Mouse (Mus musculus) cerebellum, adult 11-12 months (tissue): ENCODE measurements around the gene Clstn1.

ENCODE experiments used
- DNase-seq: peaks from one replicate; pipeline ENCODE4 v3.0.0; 2022

The Clstn1 gene

DNA sequence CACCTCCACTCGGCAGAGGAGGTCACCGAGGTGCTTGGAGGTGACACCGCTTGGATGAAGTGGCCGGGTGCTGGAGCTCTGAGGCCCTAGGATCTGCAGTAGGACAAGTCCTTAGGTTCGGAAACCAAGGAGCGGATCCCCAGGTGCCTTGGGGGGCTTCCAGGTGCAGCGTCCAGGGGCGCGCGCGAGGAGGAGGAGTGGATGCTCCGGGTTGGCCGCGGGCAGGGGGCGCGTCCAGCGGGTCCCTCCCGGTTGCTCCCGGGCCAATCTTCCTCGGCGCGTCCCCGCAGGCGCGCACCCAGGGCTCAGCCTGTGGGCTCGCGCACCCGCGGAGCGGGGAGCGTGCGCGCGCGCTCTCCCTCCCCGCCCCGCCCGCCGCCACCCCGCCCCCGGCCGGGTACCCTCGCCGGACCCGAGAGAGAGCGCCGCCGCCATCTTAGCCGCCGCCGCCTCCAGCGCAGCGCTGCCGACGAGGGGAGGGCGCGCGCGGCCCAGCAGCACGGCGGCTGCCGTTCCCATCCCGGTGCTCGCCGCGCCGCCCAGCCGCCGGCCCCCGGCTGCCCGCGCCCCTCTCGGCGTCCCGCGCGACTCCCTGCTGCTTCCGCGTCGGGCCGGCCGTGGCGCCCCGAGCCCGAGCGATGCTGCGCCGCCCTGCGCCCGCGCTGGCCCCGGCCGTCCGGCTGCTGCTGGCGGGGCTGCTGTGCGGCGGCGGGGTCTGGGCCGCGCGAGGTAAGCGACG lies at the start of gene Clstn1:
Clstn1 (plus strand) TSS at position 425 of the 739 bp plus-strand sequence.
- peak; percentile 82 for DNase-seq

DNA sequence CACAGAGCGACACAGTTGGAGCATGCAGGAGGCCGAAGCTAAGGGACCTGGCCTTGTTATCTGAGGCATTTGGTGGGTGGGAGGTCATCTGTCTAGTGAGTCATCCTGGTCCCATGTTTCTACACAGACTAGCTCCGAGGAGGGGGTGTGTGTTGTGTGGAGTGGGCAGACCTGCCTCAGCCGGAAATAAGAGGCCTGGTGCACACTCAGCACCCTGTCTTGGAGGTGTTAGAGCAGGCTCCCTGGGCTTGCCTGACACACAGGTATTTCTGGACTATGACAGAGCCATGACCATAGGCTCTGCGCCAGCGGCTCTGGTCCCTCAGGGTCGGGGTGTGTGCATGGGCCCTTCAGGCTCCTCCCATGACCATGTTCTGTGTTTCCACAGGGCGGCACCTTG lies 46.8 kb upstream of the Clstn1 start:
- no peak for DNase-seq

DNA sequence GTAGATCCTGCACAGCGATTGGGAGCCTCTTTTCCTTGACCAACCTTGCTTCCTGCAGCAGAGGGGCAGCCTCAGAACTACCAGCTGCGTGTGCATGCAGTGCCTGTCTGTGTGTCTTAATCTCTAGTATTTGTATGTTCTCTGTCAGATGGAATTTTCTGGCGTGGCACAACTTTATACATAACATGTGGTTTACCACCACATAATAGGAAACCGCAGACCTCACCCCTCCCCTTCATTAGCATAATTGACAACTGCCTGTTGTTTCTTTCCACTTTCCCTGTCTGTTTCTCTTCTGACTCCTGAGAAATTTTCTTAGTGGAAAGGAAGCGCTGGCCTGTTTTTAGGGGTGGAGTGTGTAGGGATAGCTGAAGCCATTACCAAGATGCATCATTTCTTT lies 44.3 kb upstream of the Clstn1 start:
- DNase-seq = no peak

DNA sequence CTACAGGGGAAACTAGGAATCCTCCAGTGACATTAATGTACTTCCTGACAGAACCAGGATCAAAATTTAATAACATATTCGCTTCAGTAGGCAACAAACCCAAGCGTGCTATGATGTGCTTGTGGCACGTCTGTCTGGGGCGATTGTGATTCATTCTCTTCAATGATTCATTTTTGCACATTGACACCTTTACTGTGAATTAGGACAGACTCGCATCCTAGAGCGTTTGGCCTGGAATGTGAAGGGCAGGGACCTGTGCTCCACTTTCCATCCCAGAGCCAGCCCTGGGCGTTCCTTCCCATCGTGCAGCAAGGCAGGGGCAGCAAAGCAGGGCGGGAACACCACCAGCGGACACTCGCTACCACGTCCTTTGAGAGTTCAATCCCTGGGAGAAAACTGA lies 43.8 kb upstream of the Clstn1 start:
- DNase-seq = no peak

DNA sequence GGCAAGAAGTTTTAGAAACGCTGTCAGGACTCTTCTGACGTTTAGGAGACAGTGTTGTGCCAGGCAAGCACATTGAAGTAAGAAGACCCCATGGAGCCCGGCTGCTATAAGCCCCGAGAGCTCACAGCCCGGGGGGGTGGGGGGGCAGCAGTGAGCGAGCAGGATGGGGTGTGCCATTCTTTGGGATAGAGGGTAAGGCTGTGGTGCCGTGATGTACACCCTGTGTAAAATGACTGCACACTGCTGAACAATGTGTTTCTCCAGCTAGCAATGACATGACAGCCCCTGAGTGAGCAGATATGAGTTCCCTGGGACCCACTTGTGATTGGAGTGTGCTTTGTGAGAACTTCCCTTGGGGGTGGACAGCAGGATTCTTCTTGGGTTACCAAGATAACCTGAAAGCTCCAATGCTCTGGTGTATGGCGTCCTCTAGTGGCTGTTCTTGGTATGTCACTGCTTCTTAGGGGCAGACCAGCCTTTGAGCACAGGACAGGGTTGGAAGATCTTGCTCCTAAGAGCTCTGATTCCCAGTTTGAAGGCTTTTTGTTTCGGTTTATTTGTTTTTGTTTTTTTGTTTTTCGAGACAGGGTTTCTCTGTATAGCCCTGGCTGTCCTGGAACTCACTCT lies 43.2 kb upstream of the Clstn1 start:
- DNase-seq = peak; percentile 72

DNA sequence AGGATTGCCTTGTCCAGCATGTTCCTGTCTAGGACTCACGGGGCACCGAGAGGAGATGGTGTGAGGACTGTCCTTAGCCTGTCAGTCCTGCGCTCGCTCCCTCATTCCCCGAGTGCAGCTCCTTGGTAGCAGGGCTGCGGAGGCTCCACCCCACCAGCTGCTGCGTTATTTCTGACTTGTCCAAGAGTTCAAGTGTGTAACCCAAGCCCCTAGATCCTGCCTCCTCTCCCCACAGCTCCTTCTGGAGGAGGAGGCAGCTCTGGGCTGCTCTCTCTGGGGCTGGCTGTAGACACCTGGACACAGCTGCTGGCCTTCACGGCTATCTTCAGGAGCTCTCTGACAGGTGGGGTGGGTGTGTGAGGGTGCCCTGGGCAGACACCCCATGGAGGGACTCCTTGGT lies 41.4 kb upstream of the Clstn1 start:
- DNase-seq = no peak

DNA sequence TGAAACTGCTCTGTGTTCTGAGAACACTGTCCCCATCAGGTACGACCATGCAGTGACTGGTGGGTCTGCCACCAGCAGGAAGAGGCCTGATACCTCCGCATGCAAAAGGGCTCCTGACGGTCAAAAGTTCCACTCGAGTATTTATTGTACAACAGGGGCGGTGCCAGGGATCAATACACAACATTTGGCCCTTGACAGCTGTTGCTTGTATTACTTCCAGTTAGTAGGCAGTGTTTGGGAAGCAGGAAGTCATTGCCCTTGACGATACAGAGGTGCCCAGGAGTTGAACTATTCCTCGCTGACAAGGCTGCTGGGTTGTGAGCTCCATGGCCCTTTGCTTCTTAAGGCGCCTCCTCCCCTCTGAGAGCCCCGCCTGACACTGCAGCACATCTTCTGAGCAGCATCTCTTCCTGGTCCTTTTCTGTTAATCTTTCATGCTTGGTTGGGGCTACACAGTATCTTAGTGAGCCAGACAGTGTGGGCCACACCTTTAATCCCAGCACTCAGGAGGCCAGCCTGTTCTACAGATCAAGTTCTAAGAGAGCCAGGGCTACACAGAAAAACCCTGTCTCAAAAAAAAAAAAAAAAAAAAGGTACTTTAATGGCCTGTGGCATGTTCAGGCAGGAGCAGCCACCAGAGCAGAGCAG lies 39.3 kb upstream of the Clstn1 start:
- DNase-seq = no peak

DNA sequence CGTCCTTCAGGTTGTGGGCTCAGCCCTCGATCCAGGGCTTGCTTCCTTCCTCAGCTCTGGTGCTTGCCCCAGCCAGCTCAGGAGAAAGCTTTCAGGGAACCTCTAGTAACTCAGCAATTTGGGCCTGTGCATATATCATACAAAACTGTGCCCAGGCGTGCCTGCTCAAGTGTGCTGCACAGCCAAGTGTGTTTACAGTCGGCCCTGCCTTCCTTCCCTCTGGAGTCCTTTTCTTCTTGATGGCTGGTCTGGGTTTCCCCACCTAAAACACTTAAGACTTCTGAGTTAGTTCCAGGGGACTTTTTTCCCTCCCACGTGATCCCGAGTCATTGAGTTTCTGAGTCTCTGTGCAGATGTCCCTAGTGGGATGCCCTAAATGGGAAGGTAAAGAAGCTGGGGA lies 38.7 kb upstream of the Clstn1 start:
- no peak for DNase-seq

DNA sequence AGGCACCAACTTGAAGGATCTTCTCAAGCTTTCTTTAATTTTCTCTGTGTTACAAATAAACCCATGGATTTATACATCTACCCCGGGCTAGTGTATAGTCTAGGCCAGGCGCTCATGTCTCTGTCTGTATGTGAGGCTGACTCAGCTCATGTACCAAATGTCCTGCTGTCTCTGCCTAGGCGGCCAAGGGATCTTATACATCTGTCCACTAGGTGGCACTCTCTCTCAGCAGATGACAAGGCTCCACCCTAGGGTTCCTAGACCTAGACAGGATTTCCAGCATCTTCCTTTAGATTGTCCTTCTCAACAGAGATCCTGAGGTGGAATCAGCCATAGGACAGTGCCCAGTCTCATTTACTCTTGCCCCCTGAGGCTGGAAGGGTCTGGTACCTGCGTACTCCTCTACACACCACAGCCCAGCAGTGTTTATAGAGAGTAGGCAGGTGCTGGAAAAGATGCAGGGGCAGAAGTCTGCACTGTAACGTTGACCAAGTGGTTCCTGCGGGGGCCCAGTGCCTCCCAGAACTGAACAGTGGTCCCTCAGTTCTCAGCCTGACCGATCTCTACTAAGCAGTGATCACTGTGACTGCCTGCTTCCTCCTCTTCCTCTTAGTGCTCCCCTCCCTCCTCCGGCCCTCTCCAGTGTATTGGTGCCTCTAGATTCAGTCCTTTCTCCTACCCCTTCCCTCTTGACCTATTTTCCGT lies 36.9 kb upstream of the Clstn1 start:
- DNase-seq = peak; percentile 87

DNA sequence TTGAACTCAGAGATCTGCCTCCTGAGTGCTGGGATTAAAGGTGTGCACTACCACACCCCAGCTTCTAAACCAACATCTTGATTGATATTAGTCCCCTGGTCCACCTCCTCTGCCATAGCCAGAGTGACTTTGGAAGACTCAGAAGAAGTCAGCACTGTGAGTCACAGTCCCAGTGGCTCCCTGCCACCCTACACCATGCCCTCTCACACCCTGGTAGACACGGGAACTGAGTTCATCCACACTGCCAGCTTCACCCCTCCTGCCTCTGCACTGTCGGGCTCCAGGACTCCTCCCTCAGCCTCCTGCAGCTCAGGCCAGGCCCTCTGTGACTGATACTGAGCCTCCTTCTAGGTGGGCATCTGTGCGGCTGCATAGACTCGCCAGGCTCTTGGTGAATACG lies 35.4 kb upstream of the Clstn1 start:
- DNase-seq = no peak

DNA sequence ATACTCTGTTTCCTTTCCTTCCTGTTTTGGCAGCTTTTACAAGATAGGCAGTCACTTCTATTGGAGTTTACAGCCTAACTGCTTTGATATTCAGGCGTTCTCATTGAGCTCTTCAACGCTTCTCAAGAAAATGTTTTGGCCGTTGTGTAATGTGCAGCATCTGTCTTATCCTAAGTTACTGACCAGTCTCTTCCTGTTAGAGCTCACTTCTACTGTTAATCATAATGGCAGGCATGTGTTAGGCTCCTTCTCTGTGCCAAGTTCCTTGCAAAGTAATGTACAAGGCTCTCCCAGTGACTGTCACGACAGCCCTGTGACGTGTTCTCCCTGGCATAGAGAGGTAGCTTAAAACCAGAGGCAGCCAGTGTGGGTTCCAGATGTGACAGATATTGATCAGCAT lies 34.6 kb upstream of the Clstn1 start:
- DNase-seq = no peak

DNA sequence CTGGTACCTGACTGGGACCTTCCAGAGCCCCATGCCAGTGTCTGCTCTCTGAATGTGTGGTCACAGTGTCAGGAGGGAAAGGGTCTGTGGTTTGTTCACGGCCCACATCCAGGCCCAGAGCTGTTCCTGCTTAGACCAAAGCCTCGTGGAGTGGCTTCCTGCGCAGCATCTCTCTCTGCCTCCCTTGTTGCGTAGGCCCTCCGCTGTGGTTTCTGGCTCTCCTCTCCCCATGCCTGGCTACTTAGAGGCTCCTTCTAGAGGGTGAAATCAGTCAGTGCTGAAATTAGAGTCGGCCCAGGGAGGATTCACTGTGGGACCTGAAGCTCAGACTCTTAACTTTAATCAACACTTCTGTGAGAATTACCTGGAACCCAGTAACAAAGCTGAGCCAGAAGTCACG lies 32.4 kb upstream of the Clstn1 start:
- DNase-seq = no peak

DNA sequence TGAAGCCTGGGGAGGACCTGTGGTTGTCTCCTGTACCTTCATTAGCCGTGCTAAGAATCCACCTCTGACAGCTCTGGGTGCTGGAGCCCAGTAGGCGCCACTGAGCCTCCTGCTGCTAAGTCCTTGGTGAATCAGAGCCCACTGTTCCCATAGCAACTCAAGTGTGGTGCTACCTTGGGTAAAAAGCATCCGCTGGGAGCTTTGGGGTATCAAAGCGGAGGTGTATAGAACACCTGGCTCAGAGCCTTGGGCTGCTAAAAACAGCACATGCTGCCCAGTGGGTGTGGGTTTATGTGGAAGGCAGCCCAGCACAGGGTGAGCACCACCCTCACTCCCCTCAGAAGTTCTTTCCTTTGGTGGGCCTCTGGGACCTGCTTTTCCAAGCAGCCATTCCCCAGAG lies 30.2 kb upstream of the Clstn1 start:
- no peak for DNase-seq

DNA sequence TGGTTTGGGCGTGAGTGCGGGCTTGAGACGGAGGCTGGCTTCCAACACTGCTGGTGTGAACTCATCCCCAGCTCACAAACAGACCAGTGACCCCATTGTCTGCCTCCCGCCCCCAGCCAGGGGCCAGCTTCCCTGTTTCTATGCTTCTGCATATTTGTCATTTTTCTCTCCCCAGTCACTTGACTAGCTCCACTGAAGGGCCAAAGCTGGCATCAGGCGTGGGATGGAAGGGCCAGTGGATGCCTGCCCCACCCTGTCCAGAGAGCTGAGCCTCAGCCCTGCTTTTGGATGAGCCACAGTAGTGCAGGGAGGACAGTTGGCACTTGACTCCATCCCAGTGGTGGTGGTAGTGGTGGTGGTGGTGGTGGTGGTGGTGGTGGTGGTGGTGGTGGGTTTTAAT lies 28.4 kb upstream of the Clstn1 start:
- no peak for DNase-seq

DNA sequence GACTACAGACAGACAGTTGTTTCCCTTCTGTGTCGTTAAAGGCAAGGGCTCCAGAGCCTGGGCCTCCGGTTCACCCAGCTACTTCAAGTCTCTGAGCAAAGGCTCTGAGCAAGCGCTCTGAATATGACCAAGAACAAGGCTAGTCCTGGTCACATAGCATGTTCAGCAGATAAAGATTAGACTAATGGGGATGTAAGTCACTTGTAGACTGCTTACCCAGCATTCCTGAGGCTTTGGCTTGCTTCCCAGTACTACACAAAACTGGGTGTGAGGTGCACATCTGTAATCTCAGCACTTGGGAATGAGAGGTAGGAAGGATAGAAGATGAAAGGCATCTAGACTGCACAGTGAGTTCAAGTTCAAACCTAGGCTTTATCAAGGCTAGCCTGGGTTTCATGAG lies 27.9 kb upstream of the Clstn1 start:
- no peak for DNase-seq

DNA sequence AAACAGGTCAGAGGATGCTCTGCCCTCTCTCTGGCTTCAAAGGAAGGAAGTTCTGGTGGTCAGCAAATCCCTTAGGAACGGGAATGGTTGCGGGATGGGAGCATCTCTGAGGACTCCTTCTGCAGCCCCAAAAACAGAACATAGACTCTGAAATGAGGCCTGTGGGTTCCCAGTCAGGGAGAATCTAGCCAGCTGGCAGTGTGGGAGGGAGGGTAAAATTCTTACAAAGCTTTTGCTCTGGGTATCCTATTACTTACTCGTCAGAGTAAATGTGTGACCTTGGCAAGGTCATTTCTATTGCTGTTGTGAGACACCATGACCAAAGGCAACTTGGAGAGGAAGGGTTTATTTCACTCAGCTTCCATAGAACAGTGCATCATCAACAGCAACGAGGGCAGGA lies 24.9 kb upstream of the Clstn1 start:
- no peak for DNase-seq

DNA sequence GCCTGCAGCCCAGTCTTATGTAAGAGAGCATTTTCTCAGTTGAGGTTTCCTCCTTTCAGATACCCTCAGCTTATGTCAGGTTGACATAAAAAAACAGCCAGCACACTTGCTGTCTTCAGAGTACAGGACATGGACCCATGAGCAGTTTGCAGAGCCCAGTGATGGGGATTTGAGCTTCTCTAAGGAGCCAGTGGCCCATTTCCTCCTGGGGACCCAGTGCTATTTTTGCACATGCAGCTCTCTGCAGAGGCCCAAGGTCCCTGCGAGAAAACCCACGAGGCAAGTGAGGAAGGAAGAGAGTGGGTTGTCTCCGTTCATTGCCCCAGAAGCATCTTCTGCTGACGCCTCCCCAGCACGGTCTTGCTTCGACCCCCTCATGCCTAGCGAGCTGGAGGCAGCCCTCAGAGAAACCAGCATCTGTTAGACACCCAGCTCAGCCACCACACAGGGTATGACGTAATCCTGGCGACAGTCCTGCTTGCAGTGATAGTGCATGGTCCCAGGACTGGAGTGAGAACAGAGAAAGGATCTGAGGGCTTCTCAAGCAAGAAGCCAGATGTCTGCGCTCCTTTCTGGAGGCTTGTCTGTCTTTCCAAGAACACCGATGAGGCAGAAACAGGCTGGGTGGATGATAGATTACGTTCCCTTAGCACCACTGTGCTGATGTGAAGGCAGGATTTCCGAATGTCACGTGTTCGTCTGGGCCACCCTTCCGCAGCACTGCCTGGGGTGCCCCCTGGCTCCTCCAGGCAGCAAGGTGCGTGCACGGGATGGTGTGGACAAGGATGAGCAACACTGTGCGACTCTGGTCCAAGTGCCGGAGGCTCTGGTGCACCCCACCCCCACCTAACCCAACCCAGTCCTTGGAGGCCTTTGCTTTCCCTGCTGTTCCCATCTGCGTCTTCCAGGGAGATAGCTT lies 24.0 kb upstream of the Clstn1 start:
- peak; percentile 85 for DNase-seq

DNA sequence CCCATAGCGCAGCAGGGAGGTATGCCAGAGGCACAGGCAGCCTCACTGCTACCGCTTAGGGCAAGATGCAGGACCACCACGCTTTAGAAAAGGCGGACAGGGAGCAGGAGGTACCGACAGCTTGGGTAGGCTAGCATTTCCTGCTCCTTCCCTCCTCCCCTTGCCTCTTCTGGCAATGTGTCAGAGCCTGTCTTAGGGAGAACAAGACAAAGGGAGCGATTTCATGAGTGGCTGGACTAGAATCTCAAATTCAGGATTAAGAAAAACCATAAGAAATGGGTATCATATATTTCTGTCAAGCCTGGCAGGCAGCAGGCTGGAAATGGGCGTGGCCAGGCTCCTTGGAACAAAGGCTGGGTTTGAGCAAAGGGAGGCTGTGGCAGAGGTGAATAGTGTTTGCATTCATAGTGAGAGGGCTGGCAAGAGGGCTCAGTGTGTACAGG lies 23.3 kb upstream of the Clstn1 start:
- peak; percentile 83 for DNase-seq

DNA sequence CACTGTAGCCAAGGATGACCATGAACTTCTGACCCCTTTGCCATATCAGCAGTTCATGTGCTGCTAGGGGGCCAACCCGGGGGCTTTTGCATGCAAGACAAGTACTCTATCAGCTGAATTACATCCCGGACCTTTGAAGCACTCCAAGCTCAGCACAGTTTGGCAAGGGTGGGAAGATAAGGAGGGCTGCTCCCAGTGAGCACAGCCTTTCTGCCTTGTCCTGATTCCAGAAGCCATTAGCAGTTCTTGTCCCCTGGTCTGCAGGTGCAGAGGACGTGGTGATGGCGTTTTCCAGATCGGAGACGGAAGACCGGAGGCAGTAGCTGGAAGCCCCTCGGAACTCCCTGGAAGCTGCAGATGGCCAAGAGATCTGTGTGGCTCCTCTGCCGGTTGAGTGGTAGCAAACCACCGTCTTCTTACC lies 22.3 kb upstream of the Clstn1 start:
- DNase-seq = peak; percentile 64

DNA sequence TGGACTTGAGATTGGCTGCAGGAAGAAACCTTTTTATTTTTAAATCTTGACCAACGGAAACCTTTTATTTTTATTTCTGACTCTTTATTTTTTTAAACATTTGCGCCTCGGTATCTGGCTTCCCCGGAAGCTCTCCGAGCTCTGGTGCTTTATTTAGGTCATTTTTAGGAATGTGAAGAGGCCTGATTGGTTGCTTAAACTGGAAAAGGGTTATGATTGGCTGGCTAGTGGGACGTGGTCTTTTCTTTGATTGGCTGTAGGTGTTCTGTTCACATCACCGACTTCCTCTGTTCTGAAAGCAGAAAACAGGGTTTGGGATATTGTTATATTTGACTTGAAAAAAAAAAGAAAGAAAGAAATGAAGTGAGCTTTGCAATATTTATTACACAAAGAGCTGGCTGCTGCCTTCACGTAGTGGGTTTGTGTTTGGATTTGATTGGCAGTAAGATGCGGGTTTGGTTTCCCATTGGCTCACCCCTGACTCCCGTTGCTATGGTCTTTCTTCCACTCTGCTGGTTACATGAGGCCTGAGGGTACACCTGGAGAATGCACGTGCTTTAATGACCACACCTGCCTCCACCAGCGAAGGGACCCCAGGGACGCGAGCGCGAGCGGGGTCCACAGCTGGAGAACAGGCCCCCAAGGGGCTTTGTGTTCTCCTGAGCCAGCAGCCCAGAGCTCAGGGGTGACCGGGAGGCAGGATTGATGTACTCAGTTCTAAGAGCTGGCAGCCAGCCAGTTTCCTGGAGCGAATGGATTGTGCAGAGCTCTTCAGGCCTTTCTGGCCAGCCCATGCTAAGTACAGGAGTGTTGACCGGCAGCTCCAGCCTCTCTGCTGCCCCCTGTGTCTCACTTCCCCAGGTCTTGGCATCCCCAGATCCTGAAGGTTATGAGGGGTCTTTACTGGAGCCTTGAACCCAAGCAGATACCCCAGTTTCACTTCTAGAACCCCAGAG lies 21.5 kb upstream of the Clstn1 start:
- peak; percentile 90 for DNase-seq

DNA sequence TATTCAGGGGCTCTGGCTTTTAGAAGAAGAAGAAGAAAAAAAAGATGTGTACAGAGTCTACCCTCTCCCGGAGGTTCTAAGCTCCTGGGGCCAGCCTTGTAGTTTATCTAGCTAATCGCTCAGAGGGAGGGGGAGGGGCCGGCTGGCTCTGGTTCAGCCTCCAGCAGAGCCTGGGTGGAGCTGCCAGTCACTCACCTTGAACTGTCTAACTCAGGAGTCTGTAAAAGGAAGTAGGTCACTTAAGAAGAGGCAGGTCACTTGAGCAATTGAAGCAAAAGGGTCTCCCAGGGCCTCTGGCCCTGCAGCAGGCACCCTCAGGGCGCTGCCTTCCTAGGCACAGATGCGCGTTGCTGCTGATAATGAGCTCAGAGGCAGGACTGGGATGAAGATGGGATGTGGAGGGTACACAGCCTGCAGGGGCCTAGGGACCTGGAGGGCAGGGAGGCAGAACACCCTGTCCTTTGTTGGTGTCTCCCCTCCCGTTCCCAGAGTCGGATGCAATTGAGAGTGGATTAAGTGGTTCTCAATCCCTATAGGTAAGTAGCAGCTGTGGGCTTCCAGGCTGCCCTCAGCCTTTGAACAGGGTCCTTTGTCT lies 18.7 kb upstream of the Clstn1 start:
- no peak for DNase-seq
